Mouse (Mus musculus) Muller cell, postnatal 12 days (primary cell): Measurements from ENCODE around the gene Rtn4rl2.

Experiments
- DNase-seq: peaks from one replicate; pipeline ENCODE4 v3.0.0-alpha.2; 2015; ENCODE audit errors: inconsistent ontology term

Rtn4rl2 gene

GRCm38 (mm10) chr2:84850407-84851129 lies 35.9 kb downstream of the Rtn4rl2 start:
- no peak for DNase-seq

GRCm38 (mm10) chr2:84845226-84845625 lies 41.3 kb downstream of the Rtn4rl2 start:
- no peak for DNase-seq

GRCm38 (mm10) chr2:84843654-84844053 lies 42.9 kb downstream of the Rtn4rl2 start:
- no peak for DNase-seq

- no peak for DNase-seq
These were observed 44.6 kb downstream of the Rtn4rl2 start for GRCm38 (mm10) chr2:84841905-84842304.

GRCm38 (mm10) chr2:84840748-84841563 lies 45.6 kb downstream of the Rtn4rl2 start:
- no peak for DNase-seq

GRCm38 (mm10) chr2:84840016-84840747 lies 46.3 kb downstream of the Rtn4rl2 start:
- DNase-seq, result peak; percentile 68

- no peak for DNase-seq
These were observed 47.2 kb downstream of the Rtn4rl2 start for GRCm38 (mm10) chr2:84838993-84839980.

GRCm38 (mm10) chr2:84838593-84838949 lies 47.9 kb downstream of the Rtn4rl2 start, which contains the start of gene Slc43a1:
Slc43a1 (plus strand) TSS chr2:84838850.
- no peak for DNase-seq

- no peak for DNase-seq
These were observed 48.5 kb downstream of the Rtn4rl2 start for GRCm38 (mm10) chr2:84837817-84838592.

GRCm38 (mm10) chr2:84837107-84837506 lies 49.4 kb downstream of the Rtn4rl2 start:
- DNase-seq, result no peak

GRCm38 (mm10) chr2:84831666-84832391 lies 54.7 kb downstream of the Rtn4rl2 start:
- DNase-seq, result peak; percentile 55

GRCm38 (mm10) chr2:84827283-84827920 lies 59.1 kb downstream of the Rtn4rl2 start:
- DNase-seq, result peak; percentile 42

- peak; percentile 93 for DNase-seq
These were observed 59.8 kb downstream of the Rtn4rl2 start, which contains the start of gene Timm10 for GRCm38 (mm10) chr2:84826488-84827282. Timm10 (plus strand) TSS chr2:84826997.

GRCm38 (mm10) chr2:84823237-84823636 lies 63.3 kb downstream of the Rtn4rl2 start:
- DNase-seq, result no peak

GRCm38 (mm10) chr2:84822552-84822951 lies 64.0 kb downstream of the Rtn4rl2 start, which contains the start of gene Smtnl1:
Smtnl1 (minus strand) TSS chr2:84822652.
- no peak for DNase-seq
